Mouse (Mus musculus): ENCODE measurements around the gene Sclt1.

The Sclt1 gene

DNA sequence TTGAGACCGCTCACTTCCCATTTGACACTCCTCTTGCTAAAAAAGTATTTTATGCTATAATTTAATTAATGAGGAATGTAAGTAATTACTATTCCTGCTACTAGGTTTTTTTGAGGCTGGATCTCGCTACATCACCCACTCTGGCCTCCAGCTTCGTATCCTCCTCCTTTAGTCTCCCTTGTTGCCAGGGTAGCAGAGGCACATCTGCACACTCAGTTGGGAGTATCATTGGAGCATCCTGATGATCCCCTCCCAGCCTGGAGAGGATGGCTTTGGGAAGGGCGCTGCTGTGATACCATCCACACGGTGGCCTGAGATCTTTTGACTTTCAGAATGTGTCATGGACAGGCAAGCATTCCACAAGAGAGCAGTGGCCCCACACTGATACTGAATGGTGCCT is 156.8 kb downstream of the Sclt1 start:
- no peak for DNase-seq

DNA sequence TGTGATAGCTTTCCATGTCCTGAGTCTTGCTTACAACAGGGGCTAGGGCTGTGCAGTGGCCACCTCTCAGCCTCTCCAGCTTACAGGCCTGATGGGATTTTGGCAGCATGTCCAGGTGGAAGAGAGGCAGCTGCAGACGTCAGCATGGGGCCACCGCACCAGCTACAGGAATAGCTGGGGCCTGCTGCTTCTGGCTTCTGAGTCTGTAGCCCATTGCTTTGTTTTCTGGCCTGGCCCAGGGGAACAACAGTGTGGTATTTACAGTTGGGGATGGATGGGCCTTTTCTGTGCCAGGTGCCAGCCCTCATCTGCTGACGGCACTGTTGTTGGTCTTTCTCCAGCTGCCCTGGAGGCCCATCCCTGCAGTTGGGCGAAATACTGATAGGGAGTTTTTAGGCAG is 158.7 kb downstream of the Sclt1 start:
- peak; percentile 98 for DNase-seq

DNA sequence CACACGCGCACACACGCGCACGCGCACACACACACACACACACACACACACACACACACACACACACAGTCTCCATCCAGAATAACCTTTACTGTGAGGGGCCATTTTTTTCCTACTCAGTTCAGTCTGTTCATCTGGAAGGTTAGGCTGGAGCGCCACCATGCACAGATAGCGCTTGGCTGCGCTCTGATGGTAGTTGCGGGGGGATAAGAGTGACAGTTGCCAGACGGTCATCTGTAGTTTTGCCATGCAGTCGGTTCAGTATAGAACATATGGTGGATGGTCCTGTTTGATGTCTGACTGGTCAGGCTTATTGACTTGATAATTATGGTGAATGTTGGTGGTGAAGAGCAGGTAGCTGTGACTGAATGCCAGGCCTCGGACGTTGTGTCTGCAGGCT is 159.2 kb downstream of the Sclt1 start:
- DNase-seq: no peak

DNA sequence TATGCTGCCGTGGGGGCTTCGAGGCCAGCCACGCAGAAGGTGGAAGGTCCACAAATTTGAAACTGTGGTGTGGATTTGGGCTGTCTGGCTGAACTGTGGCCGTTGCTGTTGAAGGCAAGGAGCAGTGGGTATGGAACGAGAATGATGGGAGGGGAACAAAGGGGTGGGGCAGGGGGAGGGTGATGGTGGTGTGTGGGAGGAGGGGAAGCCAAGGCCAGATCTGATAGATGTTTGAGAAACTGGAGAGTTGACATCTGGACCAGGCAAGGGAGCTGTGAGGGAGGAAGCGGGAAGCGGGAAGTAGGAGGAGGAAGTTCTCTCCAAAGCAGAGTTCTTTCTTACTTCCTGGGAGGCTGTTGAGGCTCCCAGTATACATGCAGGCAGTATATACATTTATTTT is 160.1 kb downstream of the Sclt1 start:
- DNase-seq: peak; percentile 94

DNA sequence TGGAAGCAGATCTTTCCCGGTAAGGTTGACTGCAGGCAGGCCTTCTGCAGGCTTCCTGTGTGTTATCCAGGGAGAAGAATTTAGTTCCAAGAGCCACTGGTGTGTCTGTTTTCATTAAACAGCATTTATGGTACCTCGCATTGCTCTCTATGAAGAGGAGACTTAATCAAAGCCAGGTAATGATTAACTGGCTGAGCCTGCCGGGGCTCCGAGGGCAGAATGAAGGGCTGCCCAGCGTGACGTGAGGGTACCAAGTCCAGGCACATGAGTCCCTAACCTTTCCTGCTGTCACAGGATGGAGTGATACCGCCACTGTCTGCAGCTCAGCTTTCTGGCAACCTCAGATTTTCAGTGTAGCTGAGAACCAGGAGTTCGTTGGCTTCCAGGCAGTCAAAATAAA is 160.9 kb downstream of the Sclt1 start:
- DNase-seq: no peak

DNA sequence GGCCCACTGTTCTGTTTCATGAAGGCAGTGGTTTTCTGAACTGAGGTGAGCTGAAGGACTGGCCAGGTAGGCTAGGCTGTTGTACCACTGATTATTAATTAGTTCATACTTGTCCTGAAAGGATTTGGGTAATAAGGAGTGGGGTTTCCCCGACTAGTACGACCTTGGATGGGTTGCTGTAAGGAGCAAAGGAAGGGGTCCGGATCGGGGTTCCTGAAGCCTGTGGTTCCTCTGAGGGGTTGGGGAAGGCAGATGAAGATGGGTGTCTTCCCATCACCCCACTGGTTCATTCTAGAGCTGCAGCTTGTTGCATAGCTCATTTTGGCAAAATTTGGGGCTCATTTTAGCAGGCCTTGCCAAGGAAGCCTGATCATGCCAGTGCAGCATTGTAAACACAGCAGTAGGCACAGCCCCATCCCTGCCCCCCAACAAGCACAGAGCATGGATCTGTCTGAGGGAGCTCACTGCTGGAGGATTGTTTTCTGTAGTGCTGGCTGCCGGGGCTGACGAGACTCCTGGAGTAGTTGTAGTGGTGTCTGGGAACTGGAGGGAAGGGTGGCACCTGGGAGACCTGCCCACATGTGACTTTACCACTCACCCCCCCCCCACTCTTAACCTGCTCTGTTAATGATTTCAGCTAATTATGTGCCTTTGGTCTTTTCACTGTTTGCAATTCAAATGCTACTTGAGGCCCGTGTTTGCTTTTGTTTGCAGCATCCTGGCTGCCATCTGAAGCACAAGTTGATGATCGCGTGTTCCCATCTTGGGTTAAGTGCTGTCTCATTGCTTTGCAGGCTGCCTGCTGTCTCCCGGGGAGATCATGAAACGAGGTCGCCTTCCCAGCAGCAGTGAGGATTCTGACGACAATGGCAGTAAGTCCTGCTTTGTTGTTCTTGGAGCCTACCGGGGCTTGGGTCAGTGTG is 161.7 kb downstream of the Sclt1 start:
- peak; percentile 83 for DNase-seq

DNA sequence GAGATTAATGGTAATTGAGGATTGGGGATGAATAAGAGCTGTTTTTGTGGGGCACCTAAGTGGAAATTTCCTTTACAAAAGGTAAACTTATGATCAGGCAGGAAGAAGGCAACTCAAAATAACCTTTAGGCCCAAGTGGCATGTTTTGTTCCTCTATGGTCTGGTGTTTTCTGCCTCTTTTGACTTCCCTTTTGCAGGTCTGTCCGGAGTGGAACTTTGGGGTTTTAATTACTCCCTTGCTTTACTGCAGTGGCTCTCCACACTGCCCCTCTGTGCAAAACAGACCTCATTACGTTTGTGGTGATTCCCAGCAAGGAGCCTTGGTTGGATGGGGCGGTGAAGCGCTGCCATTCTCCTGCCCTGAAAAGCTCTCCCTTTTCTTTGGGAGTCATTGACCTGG is 162.4 kb downstream of the Sclt1 start:
- DNase-seq: no peak

DNA sequence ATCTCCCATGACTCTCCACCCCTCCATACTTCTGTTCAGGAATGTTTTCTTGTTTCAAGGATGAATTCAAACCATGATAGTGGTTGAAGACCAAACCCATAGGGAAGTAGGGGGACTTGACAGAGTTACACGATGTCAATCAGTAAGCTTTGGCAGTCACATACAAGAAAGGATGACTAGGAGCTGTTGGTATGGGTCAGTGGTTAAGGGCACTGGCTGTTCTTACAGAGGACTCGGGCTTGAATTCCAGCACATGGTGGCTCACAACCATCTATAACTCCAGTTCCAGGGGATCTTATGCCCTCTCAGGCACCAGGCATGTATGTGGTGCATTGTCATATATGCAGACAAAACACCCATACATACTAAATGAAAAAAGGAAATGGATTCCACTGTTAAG is 165.1 kb downstream of the Sclt1 start:
- DNase-seq: no peak
